Comparison of ENCODE assay signal across 8 mouse cellular contexts in genomic region chr10:60418137-60418536, GRCm38 (mm10). TPM values are rescaled to one million over a fixed set of nuclear protein-coding genes. Genes with fewer than 3 reads are reported as not detected.
DNase-seq lines count a peak whose midpoint lies in the region; ATAC-seq and TF ChIP-seq lines count a peak whose summit lies in the region.

No protein-coding gene starts in this region.

- no peak overlapping the region for H3K27ac ChIP-seq in heart, embryonic 12.5 days (ENCODE audit: poor library complexity, severe bottlenecking)
- no peak overlapping the region for H3K27ac ChIP-seq in bone marrow macrophage, adult 2 months (ENCODE audit: insufficient read depth, low read depth, low read length)
- H3K27ac ChIP-seq in embryonic facial prominence, embryonic 15.5 days (replicated peaks), result no peak overlapping the region
- H3K27ac ChIP-seq in hindbrain, embryonic 11.5 days (ENCODE audit: low read depth, low read length), result no peak overlapping the region
- H3K27ac ChIP-seq in midbrain, postnatal 0 days (ENCODE audit: low read depth, low read length), result no peak overlapping the region

- 20% methylated on average over 3 of the region's 3 CpGs for WGBS in heart, embryonic 12.5 days
- WGBS in embryonic facial prominence, embryonic 15.5 days, result 15% methylated on average over 3 of the region's 3 CpGs
- WGBS in hindbrain, embryonic 11.5 days, result 16% methylated on average over 3 of the region's 3 CpGs
- WGBS in midbrain, postnatal 0 days, result 10% methylated on average over 3 of the region's 3 CpGs

- no peak for ATAC-seq in heart, embryonic 12.5 days (ENCODE audit: insufficient number of reproducible peaks, low FRiP score)
- peak; percentile 12; the same call in 1 of the 2 replicates for ATAC-seq in embryonic facial prominence, embryonic 15.5 days (ENCODE audit: insufficient number of reproducible peaks, low FRiP score, low TSS enrichment, low read depth)
- ATAC-seq in hindbrain, embryonic 11.5 days (ENCODE audit: low FRiP score), result no peak
- peak; percentile 26 for ATAC-seq in midbrain, postnatal 0 days (ENCODE audit: low FRiP score)

- no peak for TF ChIP-seq POLR2A in bone marrow macrophage, adult 2 months (IDR thresholded peaks at IDR 0.05; ENCODE audit: borderline replicate concordance, low read depth, low read length)

- H3K4me2 ChIP-seq in heart, embryonic 12.5 days, result no peak overlapping the region
- H3K4me2 ChIP-seq in embryonic facial prominence, embryonic 15.5 days (replicated peaks), result no peak overlapping the region
- no peak overlapping the region for H3K4me2 ChIP-seq in hindbrain, embryonic 11.5 days (replicated peaks; ENCODE audit: low read depth, low read length)
- no peak overlapping the region for H3K4me2 ChIP-seq in midbrain, postnatal 0 days (ENCODE audit: low read depth, low read length, poor library complexity, severe bottlenecking)

- H3K36me3 ChIP-seq in heart, embryonic 12.5 days, result no peaks in the 10 kb centered on the region
- H3K36me3 ChIP-seq in embryonic facial prominence, embryonic 15.5 days, result no peaks in the 10 kb centered on the region
- no peaks in the 10 kb centered on the region for H3K36me3 ChIP-seq in hindbrain, embryonic 11.5 days (ENCODE audit: control insufficient read depth, insufficient read depth, low read length)
- H3K36me3 ChIP-seq in midbrain, postnatal 0 days (ENCODE audit: insufficient read depth, low read length), result no peaks in the 10 kb centered on the region

- peak; percentile 45 to 79 for DNase-seq in heart, adult 18-20 months
- DNase-seq in hindbrain, embryonic 11.5 days (ENCODE audit: low spot score), result peak; percentile 86
- DNase-seq in left cerebral cortex, adult 8-10 months (ENCODE audit: low spot score in 2 of 2), result peak; percentile 21 to 60
- peak; percentile 74 for DNase-seq in midbrain, postnatal 0 days (ENCODE audit: low spot score)
- peak; percentile 46 to 86 for DNase-seq in spleen, postnatal 4 days (ENCODE audit: low spot score in 2 of 2)

- H3K27me3 ChIP-seq in heart, embryonic 12.5 days (replicated peaks), result 0 out of 2 replicates have a peak, but pooled peaks cover 23% of the 10 kb centered on the region
- H3K27me3 ChIP-seq in embryonic facial prominence, embryonic 15.5 days, result no peaks in the 10 kb centered on the region
- no peaks in the 10 kb centered on the region for H3K27me3 ChIP-seq in hindbrain, embryonic 11.5 days (ENCODE audit: control insufficient read depth, insufficient read depth, low read length)
- H3K27me3 ChIP-seq in midbrain, postnatal 0 days (ENCODE audit: insufficient read depth, low read length), result no peaks in the 10 kb centered on the region

- no peak overlapping the region for H3K9ac ChIP-seq in heart, embryonic 12.5 days
- no peak overlapping the region for H3K9ac ChIP-seq in embryonic facial prominence, embryonic 15.5 days
- no peak overlapping the region for H3K9ac ChIP-seq in hindbrain, embryonic 11.5 days (ENCODE audit: low read depth, low read length)
- no peak overlapping the region for H3K9ac ChIP-seq in midbrain, postnatal 0 days (replicated peaks; ENCODE audit: low read length, poor library complexity, severe bottlenecking)

- no peaks in the 10 kb centered on the region for H3K4me1 ChIP-seq in heart, embryonic 12.5 days (replicated peaks)
- no peaks in the 10 kb centered on the region for H3K4me1 ChIP-seq in bone marrow macrophage, adult 2 months (ENCODE audit: control insufficient read depth, insufficient read depth, low read length)
- H3K4me1 ChIP-seq in embryonic facial prominence, embryonic 15.5 days, result no peaks in the 10 kb centered on the region
- H3K4me1 ChIP-seq in hindbrain, embryonic 11.5 days (replicated peaks; ENCODE audit: control insufficient read depth, insufficient read depth, low read length), result no peaks in the 10 kb centered on the region
- H3K4me1 ChIP-seq in midbrain, postnatal 0 days (ENCODE audit: insufficient read depth, low read length), result no peaks in the 10 kb centered on the region

- H3K9me3 ChIP-seq in heart, embryonic 12.5 days (replicated peaks), result no peaks in the 10 kb centered on the region
- no peaks in the 10 kb centered on the region for H3K9me3 ChIP-seq in embryonic facial prominence, embryonic 15.5 days (replicated peaks)
- H3K9me3 ChIP-seq in hindbrain, embryonic 11.5 days (ENCODE audit: control insufficient read depth, low read length), result no peaks in the 10 kb centered on the region
- H3K9me3 ChIP-seq in midbrain, postnatal 0 days (ENCODE audit: low read length), result no peaks in the 10 kb centered on the region

- no peak overlapping the region for H3K4me3 ChIP-seq in heart, embryonic 12.5 days
- no peak overlapping the region for H3K4me3 ChIP-seq in bone marrow macrophage, adult 2 months (ENCODE audit: insufficient read depth, low read length)
- H3K4me3 ChIP-seq in embryonic facial prominence, embryonic 15.5 days (replicated peaks), result no peak overlapping the region
- no peak overlapping the region for H3K4me3 ChIP-seq in hindbrain, embryonic 11.5 days (ENCODE audit: low read depth, low read length)
- no peak overlapping the region for H3K4me3 ChIP-seq in midbrain, postnatal 0 days (ENCODE audit: low read depth, low read length)

- TF ChIP-seq CTCF in bone marrow macrophage, adult 2 months (IDR thresholded peaks at IDR 0.05; ENCODE audit: low read depth, low read length), result peak; percentile 53
- TF ChIP-seq CTCF in midbrain, postnatal 0 days (IDR thresholded peaks at IDR 0.05), result peak; percentile 89

RNA-seq across cellular contexts. Expression of gene Gm17455, which starts 18.6 kb away (rescaled TPM):
- total RNA-seq in heart, adult 18-20 months (2021), result not detected
- 0.20 and 0.31 TPM in 2 replicates for polyA plus RNA-seq in heart, embryonic 12.5 days (2016; fragmentation: Nextera tagmentation; extraction: Ambion mirVana)
- not detected in 2 replicates for polyA plus RNA-seq in bone marrow macrophage, adult 2 months (2012; ENCODE audit: insufficient read depth, insufficient read length, missing spikeins)
- 1.3 and 2.3 TPM in 2 replicates for polyA plus RNA-seq in embryonic facial prominence, embryonic 15.5 days (2015; fragmentation: Nextera tagmentation; extraction: Ambion mirVana)
- 6.3 and 8.3 TPM in 2 replicates for polyA plus RNA-seq in hindbrain, embryonic 11.5 days (2014; fragmentation: Nextera tagmentation; extraction: Ambion mirVana)
- total RNA-seq in left cerebral cortex, adult 8-10 months (2022), result 1 to 10 TPM in 1 of 4 experiments, under 1 TPM in 1, not detected in 2; 0.75 to 1.7 TPM
- total RNA-seq in midbrain, postnatal 0 days (2014; rRNA removed), result 0.93 and 1.9 TPM in 2 replicates
- polyA plus RNA-seq in midbrain, postnatal 0 days (2015; fragmentation: Nextera tagmentation; extraction: Ambion mirVana), result 6.9 and 12.5 TPM in 2 replicates

Comparison
In these comparisons a context has a peak if more than half of its experiments do, and no peak if none do; other contexts are left out.
1. ATAC-seq: peak in embryonic facial prominence, embryonic 15.5 days (single experiment) and midbrain, postnatal 0 days (single experiment); none in heart, embryonic 12.5 days (single experiment) and hindbrain, embryonic 11.5 days (single experiment).
2. Peak in every context shown above with its lines, with median percentiles within 50 percentile points of each other: DNase-seq.